Mouse (Mus musculus) intestine, embryonic 14.5 days (tissue): ENCODE data around the gene Junb. TPM values are rescaled to one million over a fixed set of nuclear protein-coding genes. Genes with fewer than 3 reads are reported as not detected.

Experiments used
- ATAC-seq: fragments of 200-750 bp; cut with Nextera tagmentation; replicated peaks from 2 replicates; pipeline ENCODE4 v1.8.0; 2017; ENCODE audit warnings: low read depth, moderate number of reproducible peaks, moderate TSS enrichment, moderate library complexity; ENCODE audit not compliant: low FRiP score, low TSS enrichment
- DNase-seq: peaks from one replicate; pipeline ENCODE4 v3.0.0-alpha.2; 2018; ENCODE audit warnings: low spot score
- H3K27ac ChIP-seq: fragments of 300-500 bp; sonication (generic); 2 replicates; pipeline ENCODE4 v1.5.1; 2014; ENCODE audit warnings: low read depth, mild to moderate bottlenecking, control low read depth
- H3K27me3 ChIP-seq: fragments of 300-500 bp; sonication (generic); replicated peaks from 2 replicates; pipeline ENCODE4 v1.6.1; 2014; ENCODE audit warnings: low read length, control low read depth; ENCODE audit not compliant: control insufficient read depth, insufficient read depth
- H3K36me3 ChIP-seq: fragments of 300-500 bp; sonication (generic); 2 replicates; pipeline ENCODE4 v1.6.1; 2014; ENCODE audit warnings: low read length, control low read depth; ENCODE audit not compliant: control insufficient read depth, insufficient read depth
- H3K4me1 ChIP-seq: fragments of 300-500 bp; sonication (generic); replicated peaks from 2 replicates; pipeline ENCODE4 v1.6.1; 2014; ENCODE audit warnings: low read length, control low read depth, mixed read lengths; ENCODE audit not compliant: control insufficient read depth, insufficient read depth
- H3K4me2 ChIP-seq: fragments of 300-500 bp; sonication (generic); 2 replicates; pipeline ENCODE4 v1.6.1; 2014; ENCODE audit warnings: low read length
- H3K4me3 ChIP-seq: fragments of 300-500 bp; sonication (generic); 2 replicates; pipeline ENCODE4 v1.5.1; 2014; ENCODE audit warnings: low read depth, low read length, control low read depth, mixed read lengths
- H3K9ac ChIP-seq: fragments of 300-500 bp; sonication (generic); 2 replicates; pipeline ENCODE4 v1.6.1; 2014; ENCODE audit warnings: mild to moderate bottlenecking, low read length
- H3K9me3 ChIP-seq: fragments of 300-500 bp; sonication (generic); 2 replicates; pipeline ENCODE4 v1.6.1; 2016; ENCODE audit warnings: low read length, control low read depth; ENCODE audit not compliant: control insufficient read depth
- WGBS: fragments of 180-500 bp; shearing (Covaris S2); extraction: QIAGEN DNeasy Blood & Tissue Kit; methylation state at CpG from one replicate; pipeline ENCODE4 v1.1.7; 2014; 5-methylcytosine and 5-hydroxymethylcytosine counted together
- polyA plus RNA-seq: library from polyadenylated mRNA; unstranded; fragments of >200 nt; fragmentation: Nextera tagmentation; extraction: Ambion mirVana; gene quantifications from 2 replicates; pipeline ENCODE4 v1.2.1, GENCODE M21; 2014

Gene Junb
- polyA plus RNA-seq, 1 experiment from 2014 or later: 17.2 TPM

DNA sequence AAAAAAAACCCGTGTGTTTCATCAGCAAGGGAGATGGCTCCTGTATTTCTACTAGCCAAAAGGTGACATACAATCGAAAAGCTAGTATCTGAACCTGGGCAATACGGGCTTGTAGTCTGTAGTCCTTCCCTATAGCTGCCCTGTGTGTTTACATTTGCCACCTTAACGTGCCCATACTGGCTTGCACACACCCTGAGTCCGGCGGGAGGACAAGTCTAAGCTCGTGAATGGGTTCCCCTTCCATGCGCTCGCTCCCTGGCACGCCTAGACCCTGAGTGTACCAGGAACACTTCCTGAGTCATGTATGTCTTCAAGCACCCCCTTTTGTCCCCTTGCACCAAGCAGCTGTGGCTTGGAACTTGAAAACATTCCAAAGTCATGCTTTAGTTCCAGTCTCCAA, 38.2 kb upstream of the Junb start:
- Histone ChIP-seq H3K9ac (no peak overlapping the region), H3K4me3 (no peak overlapping the region), H3K27me3 (peaks cover 19% of the 10 kb centered on the region), H3K36me3 (peaks cover 35% of the 10 kb centered on the region), H3K4me1 (no peaks in the 10 kb centered on the region), H3K27ac (no peak overlapping the region), H3K4me2 (no peak overlapping the region), H3K9me3 (no peaks in the 10 kb centered on the region)
- ATAC-seq (no peak), DNase-seq (no peak)
- WGBS: 68% methylated on average over 10 of the region's 10 CpGs

GRCm38 (mm10) chr8:85014431-85014830, 35.9 kb upstream of the Junb start, which contains the start of gene Best2:
TSS of gene Best2 (minus strand) at chr8:85014531.
- Histone ChIP-seq H3K9me3 (no peaks in the 10 kb centered on the region), H3K9ac (no peak within 1 kb of the TSS)
- no peak for DNase-seq

GRCm38 (mm10) chr8:85013230-85013840, 34.8 kb upstream of the Junb start:
- Histone ChIP-seq H3K4me2 (peak overlapping the region; percentile 46), H3K4me1 (no peaks in the 10 kb centered on the region), H3K27me3 (peaks cover 45% of the 10 kb centered on the region), H3K27ac (no peak overlapping the region), H3K4me3 (peak overlapping the region; percentile 17), H3K36me3 (peaks cover 9% of the 10 kb centered on the region), H3K9ac (no peak overlapping the region), H3K9me3 (no peaks in the 10 kb centered on the region)
- ATAC-seq: peak; percentile 59
- 3% methylated on average over 23 of the region's 26 CpGs for WGBS
- peak; percentile 83 for DNase-seq

More at GRCm38 (mm10) chr8:85014431-85014830, 35.9 kb upstream of the Junb start, which contains the start of gene Best2:
- peaks cover 37% of the 10 kb centered on the region for H3K27me3 ChIP-seq
- H3K36me3 ChIP-seq: peaks cover 20% of the 10 kb centered on the region
- no peak for ATAC-seq
- WGBS: 53% methylated on average over 2 of the region's 2 CpGs
- H3K4me2 ChIP-seq: peak within 1 kb of the TSS; percentile 46
- H3K4me1 ChIP-seq: no peaks in the 10 kb centered on the region
- H3K4me3 ChIP-seq: peak within 1 kb of the TSS; percentile 17
- no peak within 1 kb of the TSS for H3K27ac ChIP-seq

- no peak for DNase-seq
- H3K9ac ChIP-seq: no peak overlapping the region
- no peak overlapping the region for H3K4me2 ChIP-seq
- ATAC-seq: no peak
- WGBS: 12% methylated on average over 28 of the region's 28 CpGs
- H3K36me3 ChIP-seq: no peaks in the 10 kb centered on the region
- H3K9me3 ChIP-seq: no peaks in the 10 kb centered on the region
- H3K27ac ChIP-seq: no peak overlapping the region
- peaks cover 53% of the 10 kb centered on the region for H3K27me3 ChIP-seq
- H3K4me3 ChIP-seq: no peak overlapping the region
- no peaks in the 10 kb centered on the region for H3K4me1 ChIP-seq
Measured at GRCm38 (mm10) chr8:85011242-85011641, 32.7 kb upstream of the Junb start.

- Histone ChIP-seq H3K9ac (no peak overlapping the region), H3K27me3 (peaks cover 38% of the 10 kb centered on the region), H3K9me3 (no peaks in the 10 kb centered on the region), H3K27ac (no peak overlapping the region), H3K4me1 (no peaks in the 10 kb centered on the region), H3K4me3 (no peak overlapping the region), H3K36me3 (0 out of 2 replicates have a peak, but pooled peaks cover 3% of the 10 kb centered on the region), H3K4me2 (no peak overlapping the region)
- WGBS: 20% methylated on average over 25 of the region's 25 CpGs
- ATAC-seq: no peak
- DNase-seq: peak; percentile 68
Measured at GRCm38 (mm10) chr8:85007686-85008085, 29.2 kb upstream of the Junb start.

DNA sequence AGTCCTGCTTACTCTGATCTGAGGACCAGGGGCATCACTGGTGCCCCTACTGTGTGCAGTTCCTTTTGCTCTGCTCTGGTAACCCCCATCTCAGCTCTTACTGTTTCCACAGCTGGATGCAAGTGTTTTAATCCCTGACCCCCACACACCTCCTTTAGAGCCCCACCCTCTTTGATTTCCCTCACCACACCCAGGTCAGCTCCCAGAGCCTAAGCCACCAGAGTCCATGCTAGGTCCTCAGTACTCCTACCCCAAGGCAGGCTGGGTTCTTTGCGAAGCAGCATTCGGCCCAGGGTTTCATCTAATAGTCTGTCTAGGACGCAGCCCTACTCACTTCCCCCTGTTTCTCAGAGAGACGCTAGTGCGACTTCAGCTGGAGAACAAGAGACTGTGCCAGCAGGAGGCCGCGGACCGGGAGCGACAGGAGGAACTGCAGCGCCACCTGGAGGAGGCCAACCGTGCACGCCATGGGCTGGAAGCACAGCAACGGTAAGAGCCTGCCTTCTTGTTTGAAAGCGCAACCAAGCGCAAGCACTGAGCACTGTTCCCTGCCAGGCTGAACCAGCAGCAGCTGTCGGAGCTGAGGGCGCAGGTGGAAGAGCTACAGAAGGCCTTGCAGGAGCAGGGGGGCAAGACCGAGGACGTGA, 19.3 kb upstream of the Junb start:
- Histone ChIP-seq H3K9me3 (no peaks in the 10 kb centered on the region), H3K4me1 (no peaks in the 10 kb centered on the region), H3K27ac (no peak overlapping the region), H3K27me3 (no peaks in the 10 kb centered on the region), H3K9ac (no peak overlapping the region), H3K4me3 (no peak overlapping the region), H3K36me3 (0 out of 2 replicates have a peak, but pooled peaks cover 5% of the 10 kb centered on the region), H3K4me2 (peak overlapping the region; percentile 11; the same call in 1 of the 2 replicates)
- DNase-seq (peak; percentile 93), ATAC-seq (peak; percentile 70)
- 13% methylated on average over 19 of the region's 19 CpGs for WGBS

DNA sequence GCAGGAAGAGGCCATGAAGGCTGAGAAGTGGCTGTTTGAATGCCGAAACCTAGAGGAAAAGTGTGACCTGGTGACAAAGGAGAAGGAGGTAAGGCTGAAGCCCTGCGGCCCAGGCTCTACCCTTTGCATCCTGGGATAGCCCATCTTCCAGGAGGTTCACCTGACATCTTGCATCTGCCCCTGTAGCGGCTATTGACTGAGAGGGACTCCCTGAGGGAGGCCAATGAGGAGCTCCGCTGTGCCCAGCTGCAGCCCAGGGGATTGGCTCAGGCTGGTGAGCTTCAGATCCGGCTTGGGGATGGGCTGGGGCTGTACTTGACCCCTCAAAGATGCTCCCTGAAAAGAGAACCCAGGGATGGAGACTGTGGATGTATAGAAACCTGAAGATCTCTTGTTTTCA, 18.5 kb upstream of the Junb start:
- Histone ChIP-seq H3K4me2 (no peak overlapping the region), H3K36me3 (no peaks in the 10 kb centered on the region), H3K9me3 (no peaks in the 10 kb centered on the region), H3K27ac (no peak overlapping the region), H3K9ac (no peak overlapping the region), H3K4me1 (no peaks in the 10 kb centered on the region), H3K4me3 (no peak overlapping the region), H3K27me3 (no peaks in the 10 kb centered on the region)
- 86% methylated on average over 5 of the region's 5 CpGs for WGBS
- ATAC-seq (no peak), DNase-seq (no peak)

DNA sequence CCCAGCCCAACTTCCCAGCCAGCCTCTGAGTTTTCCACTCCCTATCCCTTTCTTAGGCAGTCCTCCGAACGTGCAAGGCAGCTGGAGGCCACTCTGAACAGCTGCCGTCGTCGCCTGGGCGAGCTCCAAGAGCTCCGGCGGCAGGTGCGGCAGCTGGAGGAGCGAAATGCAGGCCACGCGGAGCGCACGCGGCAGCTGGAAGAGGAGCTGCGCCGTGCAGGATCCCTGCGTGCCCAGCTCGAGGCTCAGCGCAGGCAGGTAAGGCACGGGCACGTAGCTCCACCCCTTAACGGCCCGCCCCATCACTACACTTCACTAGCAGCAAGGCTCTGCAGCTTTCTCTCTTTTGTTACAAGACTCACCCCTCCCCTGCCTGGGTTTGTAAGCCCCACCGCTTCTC, 17.2 kb upstream of the Junb start:
- DNase-seq (no peak), ATAC-seq (no peak)
- Histone ChIP-seq H3K9me3 (no peaks in the 10 kb centered on the region), H3K36me3 (no peaks in the 10 kb centered on the region), H3K27ac (no peak overlapping the region), H3K4me1 (no peaks in the 10 kb centered on the region), H3K9ac (no peak overlapping the region), H3K27me3 (no peaks in the 10 kb centered on the region), H3K4me2 (no peak overlapping the region), H3K4me3 (no peak overlapping the region)
- WGBS: 35% methylated on average over 25 of the region's 25 CpGs

DNA sequence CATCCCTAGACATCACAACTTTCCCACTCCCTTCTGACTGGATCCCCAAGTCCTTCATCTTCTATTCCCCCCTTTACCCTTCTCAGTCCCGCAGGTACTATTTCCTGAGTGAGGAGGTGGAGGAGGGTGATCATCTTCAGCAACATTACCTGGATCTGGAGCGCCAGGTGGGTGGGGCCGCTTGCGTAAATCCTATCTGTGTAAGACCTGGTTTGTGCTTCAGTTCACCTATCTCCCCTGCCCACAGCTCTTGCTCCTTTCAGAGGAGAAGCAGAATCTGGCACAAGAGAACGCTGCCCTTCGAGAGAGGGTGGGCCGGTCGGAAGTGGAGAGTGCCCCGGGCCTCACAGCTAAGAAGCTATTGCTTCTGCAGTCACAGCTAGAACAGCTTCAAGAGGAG, 15.9 kb upstream of the Junb start:
- H3K9ac ChIP-seq: no peak overlapping the region
- ATAC-seq (no peak), DNase-seq (no peak)
- no peak overlapping the region for H3K4me2 ChIP-seq
- H3K4me1 ChIP-seq: 0 out of 2 replicates have a peak, but pooled peaks cover 3% of the 10 kb centered on the region
- H3K27me3 ChIP-seq: no peaks in the 10 kb centered on the region
- no peak overlapping the region for H3K27ac ChIP-seq
- WGBS: 87% methylated on average over 9 of the region's 9 CpGs
- no peaks in the 10 kb centered on the region for H3K36me3 ChIP-seq
- H3K9me3 ChIP-seq: no peaks in the 10 kb centered on the region
- no peak overlapping the region for H3K4me3 ChIP-seq
